Mouse (Mus musculus): ENCODE data around the gene Aff1.

DNA sequence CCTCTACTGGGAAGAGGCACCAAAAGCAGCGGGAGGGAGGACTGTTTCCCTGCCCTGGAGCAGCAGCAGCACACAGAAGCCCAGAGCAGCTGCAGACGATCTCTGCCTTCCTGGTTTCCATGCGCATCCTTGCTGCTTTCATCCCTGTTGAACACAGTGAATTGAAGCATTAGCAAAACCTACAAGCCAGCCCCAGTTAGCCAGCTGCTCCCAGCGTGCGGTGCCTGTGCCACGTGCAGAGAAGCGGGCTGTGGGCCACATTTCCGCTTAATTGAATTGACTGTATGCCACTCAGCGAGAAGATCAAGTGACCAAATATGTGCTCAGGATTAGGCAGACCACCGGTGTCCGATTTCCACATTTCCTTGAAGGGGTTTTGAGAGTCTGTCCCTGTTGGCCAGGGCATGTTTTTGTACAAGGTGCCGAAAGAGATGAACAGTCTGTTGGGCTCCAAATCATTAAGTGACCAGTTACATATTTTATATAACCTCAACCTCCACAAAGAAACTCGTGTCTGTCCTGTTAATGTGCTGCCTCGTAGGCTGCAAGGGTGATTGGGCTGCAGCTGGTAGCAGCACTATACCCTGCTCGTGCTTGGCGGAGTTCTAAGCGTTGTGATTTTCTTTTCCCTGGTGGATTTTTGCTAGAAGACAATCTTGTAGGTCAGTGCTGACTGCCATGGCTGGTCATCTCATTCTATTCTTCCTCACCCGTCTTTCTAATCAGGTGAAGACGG lies 153.4 kb downstream of the Aff1 start:
- TF ChIP-seq CTCF (IDR thresholded peaks at IDR 0.05; ENCODE audit: low read depth) (no peak), EP300 (IDR thresholded peaks at IDR 0.05; ENCODE audit: low read depth) (no peak)
